Mouse (Mus musculus): ENCODE measurements around the gene Utf1. TPM values are rescaled to one million over a fixed set of nuclear protein-coding genes. Genes with fewer than 3 reads are reported as not detected.

The Utf1 gene
- polyA plus RNA-seq, 1 experiment, result 244 TPM

DNA sequence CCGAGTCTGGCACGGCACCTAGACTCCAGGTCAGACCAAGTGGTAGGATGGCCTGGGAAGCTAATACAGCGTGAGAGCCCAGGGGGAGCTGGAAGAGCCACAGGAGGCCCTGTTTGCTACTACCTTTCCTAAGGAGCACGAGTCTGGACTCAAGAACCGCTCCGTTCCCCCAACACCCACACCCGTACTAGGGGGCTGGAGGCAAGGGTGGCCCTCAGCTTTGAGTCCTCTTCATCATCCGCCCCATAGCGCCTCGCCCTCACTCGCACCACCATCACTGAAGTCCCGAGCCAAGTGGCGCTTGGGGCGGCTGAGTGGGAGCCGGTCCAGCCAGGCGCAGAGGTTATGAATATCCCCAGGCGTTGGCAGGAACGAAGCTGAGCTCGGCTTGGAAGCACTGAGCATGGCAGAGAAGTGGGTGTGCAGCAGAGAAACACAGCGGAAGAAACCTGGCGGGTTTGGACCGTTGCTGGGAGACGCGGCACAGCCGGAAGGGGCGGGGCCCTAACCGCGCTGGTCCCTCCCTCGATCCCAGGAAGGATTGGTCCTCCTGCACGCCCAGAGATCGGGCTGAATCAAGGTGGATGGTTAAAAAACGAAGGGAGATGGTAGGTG lies 34.8 kb downstream of the Utf1 start, which contains the start of gene 6430531B16Rik:
Gene 6430531B16Rik (minus strand): TSS at position 478 of the 615 bp plus-strand sequence.
- Histone ChIP-seq H3K9me3 (replicated peaks; ENCODE audit: control insufficient read depth, insufficient read depth, low read length, poor library complexity, severe bottlenecking) (no peaks in the 10 kb centered on the region), H3K27me3 (ENCODE audit: control insufficient read depth, insufficient read depth, low read length, poor library complexity, severe bottlenecking) (no peaks in the 10 kb centered on the region), H3K36me3 (ENCODE audit: control insufficient read depth, insufficient read depth, low read length, poor library complexity, severe bottlenecking) (no peaks in the 10 kb centered on the region), H3K27ac (ENCODE audit: insufficient read depth, low read length) (no peak within 1 kb of the TSS), H3K9ac (ENCODE audit: low read depth, poor library complexity, severe bottlenecking) (peak within 1 kb of the TSS; percentile 29), H3K4me1 (ENCODE audit: control insufficient read depth, insufficient read depth, low read length) (peaks cover 19% of the 10 kb centered on the region), H3K4me3 (ENCODE audit: low read depth, low read length) (peak within 1 kb of the TSS; percentile 75)
- TF ChIP-seq EP300 (IDR thresholded peaks at IDR 0.05; ENCODE audit: insufficient read depth, low read depth, low read length) (no peak), CTCF (IDR thresholded peaks at IDR 0.05; ENCODE audit: low read depth, low read length) (no peak), POLR2A (IDR thresholded peaks at IDR 0.05; ENCODE audit: insufficient read depth, low read length) (no peak)

DNA sequence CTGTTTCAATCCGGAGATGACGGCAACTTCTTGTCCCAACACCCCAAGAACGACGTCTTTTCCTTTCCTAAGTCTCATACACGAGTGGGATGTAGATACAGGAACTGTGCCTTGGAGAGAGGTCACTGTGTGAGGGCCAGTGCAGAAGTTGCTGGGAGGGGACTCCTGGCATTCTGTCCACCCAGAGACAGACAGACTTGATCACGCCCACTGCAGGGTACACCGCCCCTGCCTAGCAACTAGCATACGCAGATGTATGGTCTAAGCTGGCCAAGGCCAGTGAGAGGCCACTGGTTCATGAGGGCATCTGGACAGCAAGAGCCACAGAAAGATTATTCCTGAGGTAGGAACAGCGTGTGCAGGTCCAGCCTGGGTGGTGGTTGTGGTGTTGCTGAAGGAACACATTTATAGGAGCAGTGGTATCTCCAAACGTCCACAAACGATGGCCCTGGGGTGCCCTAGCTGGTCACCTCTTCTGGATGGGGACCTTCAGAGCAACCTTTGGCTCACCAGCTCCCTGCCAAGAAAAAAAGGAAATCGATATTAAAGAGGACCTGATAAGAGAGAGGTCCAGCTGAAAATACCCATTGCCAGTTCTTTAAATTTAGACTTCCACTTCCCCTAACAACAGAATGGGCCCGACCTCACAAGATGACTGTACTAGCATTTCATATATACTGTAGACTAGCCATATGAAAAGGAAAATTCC lies 35.6 kb downstream of the Utf1 start:
- Histone ChIP-seq H3K9me3 (replicated peaks; ENCODE audit: control insufficient read depth, insufficient read depth, low read length, poor library complexity, severe bottlenecking) (no peaks in the 10 kb centered on the region), H3K4me1 (ENCODE audit: control insufficient read depth, insufficient read depth, low read length) (peaks cover 15% of the 10 kb centered on the region), H3K9ac (ENCODE audit: low read depth, poor library complexity, severe bottlenecking) (no peak overlapping the region), H3K4me3 (ENCODE audit: low read depth, low read length) (peak overlapping the region; percentile 40), H3K36me3 (ENCODE audit: control insufficient read depth, insufficient read depth, low read length, poor library complexity, severe bottlenecking) (no peaks in the 10 kb centered on the region), H3K27me3 (ENCODE audit: control insufficient read depth, insufficient read depth, low read length, poor library complexity, severe bottlenecking) (no peaks in the 10 kb centered on the region), H3K27ac (ENCODE audit: insufficient read depth, low read length) (no peak overlapping the region)
- TF ChIP-seq CTCF (IDR thresholded peaks at IDR 0.05; ENCODE audit: low read depth, low read length) (no peak), EP300 (IDR thresholded peaks at IDR 0.05; ENCODE audit: insufficient read depth, low read depth, low read length) (no peak), POLR2A (IDR thresholded peaks at IDR 0.05; ENCODE audit: insufficient read depth, low read length) (no peak)

DNA sequence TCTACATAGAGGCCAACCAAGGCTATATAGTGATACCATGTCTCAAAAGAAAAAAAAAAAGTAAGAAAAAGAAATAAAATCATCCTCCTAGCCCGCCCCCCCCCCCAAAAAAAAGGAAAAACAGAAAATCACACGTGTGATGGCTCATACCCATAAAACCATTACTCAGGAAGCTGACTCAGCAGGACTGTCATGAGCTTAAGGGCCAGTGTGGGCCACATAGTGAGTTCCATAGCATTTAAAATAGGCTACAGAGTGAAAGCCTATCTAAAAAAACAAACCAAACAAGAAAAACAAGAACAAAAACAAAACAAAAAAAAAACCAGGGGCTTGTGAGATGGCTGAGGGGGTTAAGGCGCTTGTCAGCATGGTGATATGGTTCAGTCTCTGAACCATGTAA lies 37.2 kb downstream of the Utf1 start:
- no peaks in the 10 kb centered on the region for H3K9me3 ChIP-seq (replicated peaks; ENCODE audit: control insufficient read depth, insufficient read depth, low read length, poor library complexity, severe bottlenecking)
- H3K9ac ChIP-seq (ENCODE audit: low read depth, poor library complexity, severe bottlenecking), result no peak overlapping the region
- H3K36me3 ChIP-seq (ENCODE audit: control insufficient read depth, insufficient read depth, low read length, poor library complexity, severe bottlenecking), result no peaks in the 10 kb centered on the region
- no peak for TF ChIP-seq EP300 (IDR thresholded peaks at IDR 0.05; ENCODE audit: insufficient read depth, low read depth, low read length)
- no peak for TF ChIP-seq CTCF (IDR thresholded peaks at IDR 0.05; ENCODE audit: low read depth, low read length)
- TF ChIP-seq POLR2A (IDR thresholded peaks at IDR 0.05; ENCODE audit: insufficient read depth, low read length), result no peak
- H3K27ac ChIP-seq (ENCODE audit: insufficient read depth, low read length), result no peak overlapping the region
- H3K4me3 ChIP-seq (ENCODE audit: low read depth, low read length), result no peak overlapping the region
- H3K27me3 ChIP-seq (ENCODE audit: control insufficient read depth, insufficient read depth, low read length, poor library complexity, severe bottlenecking), result no peaks in the 10 kb centered on the region
- H3K4me1 ChIP-seq (ENCODE audit: control insufficient read depth, insufficient read depth, low read length), result peaks cover 8% of the 10 kb centered on the region

DNA sequence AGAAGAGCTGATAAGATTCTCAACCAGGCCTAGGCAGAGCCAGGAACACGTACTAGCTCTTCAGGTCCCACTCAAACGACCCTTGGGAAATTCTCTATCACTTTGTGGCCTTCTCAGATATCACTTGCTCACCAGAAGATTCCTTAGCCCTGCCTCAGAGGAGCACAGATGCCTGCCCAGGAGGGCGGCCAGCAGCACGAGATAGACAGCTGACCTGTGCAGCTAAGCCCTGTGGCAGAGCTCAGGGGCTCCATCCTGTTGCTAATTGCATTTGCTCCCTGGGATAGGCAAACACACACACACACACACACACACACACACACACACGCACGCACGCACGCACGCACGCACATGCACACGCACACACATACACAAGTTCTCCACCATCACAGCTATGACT lies 38.5 kb downstream of the Utf1 start:
- H3K9ac ChIP-seq (ENCODE audit: low read depth, poor library complexity, severe bottlenecking), result no peak overlapping the region
- H3K36me3 ChIP-seq (ENCODE audit: control insufficient read depth, insufficient read depth, low read length, poor library complexity, severe bottlenecking), result no peaks in the 10 kb centered on the region
- H3K9me3 ChIP-seq (replicated peaks; ENCODE audit: control insufficient read depth, insufficient read depth, low read length, poor library complexity, severe bottlenecking), result no peaks in the 10 kb centered on the region
- H3K27ac ChIP-seq (ENCODE audit: insufficient read depth, low read length), result no peak overlapping the region
- no peak overlapping the region for H3K4me3 ChIP-seq (ENCODE audit: low read depth, low read length)
- TF ChIP-seq EP300 (IDR thresholded peaks at IDR 0.05; ENCODE audit: insufficient read depth, low read depth, low read length) (no peak), CTCF (IDR thresholded peaks at IDR 0.05; ENCODE audit: low read depth, low read length) (no peak), POLR2A (IDR thresholded peaks at IDR 0.05; ENCODE audit: insufficient read depth, low read length) (no peak)
- no peaks in the 10 kb centered on the region for H3K27me3 ChIP-seq (ENCODE audit: control insufficient read depth, insufficient read depth, low read length, poor library complexity, severe bottlenecking)
- H3K4me1 ChIP-seq (ENCODE audit: control insufficient read depth, insufficient read depth, low read length), result peaks cover 2% of the 10 kb centered on the region

DNA sequence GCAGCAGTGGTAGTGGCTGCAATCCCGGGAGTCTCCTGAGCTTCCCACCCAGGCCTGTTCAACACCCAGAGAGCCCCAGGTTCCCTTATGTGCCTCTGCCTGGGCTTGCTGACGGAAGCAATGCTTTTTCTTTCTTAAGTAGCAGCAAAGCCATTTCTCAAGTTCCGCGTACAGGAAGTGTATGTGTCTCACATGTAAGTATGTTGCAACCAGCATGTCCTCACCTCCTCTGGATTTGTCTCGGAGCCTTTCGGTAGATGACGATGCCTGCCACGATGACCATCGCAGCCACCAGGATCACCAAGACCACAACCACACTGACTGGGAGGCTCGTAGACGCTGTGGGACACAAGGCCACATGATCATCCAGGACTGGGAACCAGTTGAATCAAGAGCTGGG lies 40.9 kb downstream of the Utf1 start:
- no peaks in the 10 kb centered on the region for H3K4me1 ChIP-seq (ENCODE audit: control insufficient read depth, insufficient read depth, low read length)
- H3K36me3 ChIP-seq (ENCODE audit: control insufficient read depth, insufficient read depth, low read length, poor library complexity, severe bottlenecking), result no peaks in the 10 kb centered on the region
- no peak overlapping the region for H3K9ac ChIP-seq (ENCODE audit: low read depth, poor library complexity, severe bottlenecking)
- no peak for TF ChIP-seq EP300 (IDR thresholded peaks at IDR 0.05; ENCODE audit: insufficient read depth, low read depth, low read length)
- no peak for TF ChIP-seq POLR2A (IDR thresholded peaks at IDR 0.05; ENCODE audit: insufficient read depth, low read length)
- TF ChIP-seq CTCF (IDR thresholded peaks at IDR 0.05; ENCODE audit: low read depth, low read length), result no peak
- no peak overlapping the region for H3K27ac ChIP-seq (ENCODE audit: insufficient read depth, low read length)
- no peaks in the 10 kb centered on the region for H3K27me3 ChIP-seq (ENCODE audit: control insufficient read depth, insufficient read depth, low read length, poor library complexity, severe bottlenecking)
- H3K9me3 ChIP-seq (replicated peaks; ENCODE audit: control insufficient read depth, insufficient read depth, low read length, poor library complexity, severe bottlenecking), result no peaks in the 10 kb centered on the region
- H3K4me3 ChIP-seq (ENCODE audit: low read depth, low read length), result no peak overlapping the region

DNA sequence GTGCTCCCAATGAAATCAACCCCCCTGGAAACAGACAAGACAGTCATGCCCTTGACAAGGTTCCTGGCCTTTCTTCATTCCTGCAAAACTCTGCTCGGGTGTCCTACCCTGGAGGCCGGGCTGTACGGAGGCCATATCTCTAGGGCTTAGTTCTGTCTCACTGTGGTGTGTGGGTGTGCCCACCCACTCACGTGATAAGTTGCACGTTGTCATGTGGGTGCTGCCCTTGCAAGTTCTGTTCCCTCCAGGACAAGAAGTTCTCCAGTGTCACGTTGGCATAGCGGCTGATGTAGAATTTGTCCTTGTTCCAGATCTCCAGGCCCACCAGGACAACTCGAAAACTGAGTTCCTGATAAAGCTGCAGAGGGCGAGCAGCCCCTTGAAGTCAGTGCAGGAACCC lies 44.7 kb downstream of the Utf1 start:
- H3K4me3 ChIP-seq (ENCODE audit: low read depth, low read length), result no peak overlapping the region
- H3K9ac ChIP-seq (ENCODE audit: low read depth, poor library complexity, severe bottlenecking), result no peak overlapping the region
- no peaks in the 10 kb centered on the region for H3K9me3 ChIP-seq (replicated peaks; ENCODE audit: control insufficient read depth, insufficient read depth, low read length, poor library complexity, severe bottlenecking)
- TF ChIP-seq POLR2A (IDR thresholded peaks at IDR 0.05; ENCODE audit: insufficient read depth, low read length) (no peak), CTCF (IDR thresholded peaks at IDR 0.05; ENCODE audit: low read depth, low read length) (no peak), EP300 (IDR thresholded peaks at IDR 0.05; ENCODE audit: insufficient read depth, low read depth, low read length) (no peak)
- H3K27ac ChIP-seq (ENCODE audit: insufficient read depth, low read length), result no peak overlapping the region
- H3K27me3 ChIP-seq (ENCODE audit: control insufficient read depth, insufficient read depth, low read length, poor library complexity, severe bottlenecking), result no peaks in the 10 kb centered on the region
- H3K36me3 ChIP-seq (ENCODE audit: control insufficient read depth, insufficient read depth, low read length, poor library complexity, severe bottlenecking), result no peaks in the 10 kb centered on the region
- no peaks in the 10 kb centered on the region for H3K4me1 ChIP-seq (ENCODE audit: control insufficient read depth, insufficient read depth, low read length)
